Mouse (Mus musculus): ENCODE measurements at regions not wholly inside any gene's neighbourhood (a gene's known extent, or its start where the extent isn't known, plus 50 kb on each side); places are given as distances from the start of the nearest gene placed in this dataset.

DNA sequence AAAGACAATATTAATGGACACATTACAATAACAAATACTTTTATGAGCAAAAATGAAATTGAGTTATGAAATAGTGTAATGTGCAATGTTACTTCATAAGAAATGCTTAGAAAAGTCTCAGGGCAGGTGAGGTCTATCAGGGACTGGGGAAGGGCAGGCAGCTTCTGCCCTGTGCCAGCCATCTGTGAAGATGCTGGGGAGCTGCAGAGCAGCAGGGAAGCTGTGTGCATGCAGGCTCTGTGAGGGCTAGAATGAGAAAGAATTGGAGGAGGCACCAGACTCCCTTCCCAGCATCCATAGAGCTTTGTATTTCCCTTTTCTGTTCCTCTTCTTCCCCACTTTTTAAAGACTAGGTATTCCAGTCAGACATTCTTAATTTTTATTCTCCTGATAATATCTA is 281.8 kb downstream of the Mef2c start:
- Histone ChIP-seq H3K27ac (no peak overlapping the region), H3K4me3 (no peak overlapping the region)
- intact Hi-C loops (cut with DNase I): no loop called here
- DNase-seq: no peak
- TF ChIP-seq CTCF (IDR thresholded peaks at IDR 0.05): no peak

DNA sequence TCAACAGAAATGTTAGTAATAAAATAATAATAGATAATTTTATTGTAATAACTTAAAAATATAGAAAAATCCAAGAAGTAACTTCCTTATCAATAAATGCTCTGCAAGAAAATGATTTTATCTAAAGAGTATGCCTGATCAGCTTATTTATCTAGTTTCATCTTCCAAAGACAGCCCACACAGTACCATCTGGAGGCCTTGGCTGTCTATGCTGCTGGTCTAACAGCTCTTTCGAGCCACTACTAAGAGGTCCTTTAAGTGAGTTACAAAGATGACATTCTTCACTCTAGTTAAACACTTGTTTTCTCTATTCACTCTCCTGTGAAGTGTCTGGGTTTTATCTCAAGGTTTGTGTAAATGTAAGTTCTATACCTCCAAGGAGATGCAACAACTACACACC is 305.7 kb downstream of the Mef2c start:
- H3K27ac ChIP-seq: no peak overlapping the region
- H3K4me3 ChIP-seq: no peak overlapping the region
- no peak for TF ChIP-seq CTCF (IDR thresholded peaks at IDR 0.05)
- intact Hi-C loops (cut with DNase I): no loop called here
- no peak for DNase-seq

DNA sequence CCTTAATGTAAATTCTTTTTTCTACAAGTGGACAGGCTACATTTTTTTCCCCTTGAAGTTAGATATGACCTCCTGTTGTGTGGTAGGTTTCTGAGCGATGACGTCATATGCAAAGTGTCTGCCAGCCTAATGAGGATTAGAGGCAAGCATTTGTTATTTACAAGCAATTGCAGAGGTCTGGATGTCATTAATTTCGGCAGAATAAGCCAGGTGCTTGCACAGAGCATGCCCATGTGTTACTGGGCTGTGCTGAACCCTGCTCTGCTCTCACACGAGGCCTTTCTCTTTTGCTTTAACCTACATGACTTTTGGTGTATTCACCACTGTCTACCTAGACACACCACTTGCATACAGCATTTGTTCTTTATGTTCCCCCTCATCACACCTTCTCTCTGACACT is 316.5 kb downstream of the Mef2c start:
- TF ChIP-seq CTCF (IDR thresholded peaks at IDR 0.05): no peak
- Histone ChIP-seq H3K27ac (no peak overlapping the region), H3K4me3 (no peak overlapping the region)
- intact Hi-C loops (cut with DNase I): no loop called here
- no peak for DNase-seq

DNA sequence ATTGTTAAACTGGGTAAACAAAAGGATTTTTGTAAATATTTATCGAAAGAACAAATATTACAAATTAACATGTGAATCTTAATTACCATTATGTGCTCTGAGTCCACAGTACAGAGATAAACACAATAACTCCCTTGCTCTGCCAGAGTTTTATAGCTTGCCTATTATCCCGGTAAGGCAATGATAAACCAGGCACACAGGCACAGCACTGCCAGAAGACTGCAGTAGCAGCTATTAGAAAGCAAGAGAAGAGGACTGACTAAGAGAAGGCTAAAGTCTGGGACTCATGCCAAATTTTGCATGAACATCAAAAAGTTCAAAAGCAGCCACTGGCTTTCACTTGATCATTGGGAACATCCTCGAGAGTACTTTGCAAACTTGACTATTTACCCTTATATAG is 316.9 kb downstream of the Mef2c start:
- TF ChIP-seq CTCF (IDR thresholded peaks at IDR 0.05): no peak
- no peak overlapping the region for H3K4me3 ChIP-seq
- DNase-seq: no peak
- intact Hi-C loops (cut with DNase I): no loop called here
- no peak overlapping the region for H3K27ac ChIP-seq

DNA sequence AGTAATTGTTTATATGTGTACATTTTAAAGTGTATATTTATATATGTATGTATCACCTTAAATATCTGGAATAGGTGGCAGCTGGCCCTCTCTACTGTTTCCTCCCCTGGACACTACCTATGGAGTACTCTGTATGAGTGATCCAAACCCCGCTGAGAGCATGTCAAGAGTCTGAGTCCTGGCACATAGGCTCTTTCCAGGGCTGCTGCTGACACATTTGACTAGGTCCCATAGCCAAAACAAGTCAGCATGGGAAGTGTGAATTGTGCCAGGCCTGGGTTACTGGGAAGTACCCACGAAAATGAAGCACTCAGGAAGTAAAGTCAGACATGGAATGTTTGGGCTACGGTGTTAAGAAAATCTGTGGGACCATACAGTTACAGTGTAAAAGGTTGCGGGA is 321.1 kb downstream of the Mef2c start:
- no peak overlapping the region for H3K4me3 ChIP-seq
- intact Hi-C loops (cut with DNase I): no loop called here
- no peak overlapping the region for H3K27ac ChIP-seq
- DNase-seq: no peak
- no peak for TF ChIP-seq CTCF (IDR thresholded peaks at IDR 0.05)

DNA sequence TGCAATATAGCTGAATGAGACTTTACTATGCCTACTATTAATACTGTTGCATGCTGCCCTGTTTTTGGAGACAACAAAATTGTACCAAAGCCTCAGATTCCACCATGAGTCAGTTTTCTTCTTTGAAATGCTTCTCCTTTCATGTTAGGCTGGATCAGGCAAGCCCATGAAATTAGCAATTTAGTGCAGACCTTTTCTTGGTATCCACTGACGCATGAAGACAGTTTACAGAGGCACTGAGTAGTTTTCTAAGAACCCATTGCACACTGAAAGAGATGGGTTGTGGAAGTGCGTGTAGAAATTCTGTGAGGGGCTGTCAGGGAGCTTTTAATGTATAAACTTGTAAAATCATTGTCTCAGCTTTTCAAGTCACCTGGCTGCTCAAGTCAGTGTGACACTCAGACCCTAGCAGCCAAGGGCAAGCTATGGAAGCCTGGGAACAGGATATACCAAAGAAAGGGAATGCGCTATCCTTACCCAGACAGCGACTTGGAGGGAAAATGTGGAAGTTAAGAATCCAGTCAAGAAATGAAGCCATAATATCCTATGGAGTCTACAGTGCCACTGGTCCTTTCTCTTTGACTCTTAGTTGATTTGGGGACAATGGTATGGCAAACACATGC is 323.1 kb downstream of the Mef2c start:
- Histone ChIP-seq H3K4me3 (no peak overlapping the region), H3K27ac (no peak overlapping the region)
- intact Hi-C loops (cut with DNase I): no loop called here
- TF ChIP-seq CTCF (IDR thresholded peaks at IDR 0.05): no peak
- DNase-seq: no peak

DNA sequence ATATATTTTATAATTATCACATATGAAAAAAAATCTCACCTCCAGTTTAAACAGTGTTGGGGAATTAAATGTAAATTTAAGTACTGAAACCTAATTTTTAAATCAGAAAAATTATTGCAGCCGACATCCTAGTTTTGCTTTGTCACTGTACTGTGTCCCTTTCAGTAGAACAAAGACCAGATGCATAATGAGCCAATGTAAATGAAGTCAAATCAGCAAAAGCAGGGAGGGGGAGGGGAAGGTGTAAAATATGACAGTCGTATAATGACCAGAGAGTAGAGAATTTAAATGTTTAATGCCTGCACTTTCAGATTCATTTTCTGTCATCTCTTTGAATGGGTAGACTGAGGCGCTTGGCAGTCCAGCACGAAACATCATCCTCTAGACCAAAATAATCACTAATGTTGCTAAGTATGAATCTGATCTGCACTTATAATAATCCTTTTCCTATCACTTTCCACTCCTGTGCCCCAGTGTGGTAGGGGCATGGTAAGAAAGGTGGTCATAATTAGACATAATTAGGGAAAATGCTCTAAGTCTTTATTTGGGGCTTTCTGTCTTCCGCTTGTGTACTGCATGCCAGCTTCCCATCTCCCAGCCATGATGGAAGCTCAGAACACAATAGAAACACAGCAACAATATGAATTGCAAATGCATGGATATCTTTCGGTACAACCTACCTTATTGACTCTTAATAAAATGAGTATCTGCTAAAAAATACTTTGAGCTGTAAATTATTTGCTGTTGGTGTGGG is 356.0 kb upstream of the Tmem161b start:
- no peak overlapping the region for H3K27ac ChIP-seq
- no peak overlapping the region for H3K4me3 ChIP-seq
- no peak for DNase-seq
- intact Hi-C loops (cut with DNase I): no loop called here
- TF ChIP-seq CTCF (IDR thresholded peaks at IDR 0.05): no peak

DNA sequence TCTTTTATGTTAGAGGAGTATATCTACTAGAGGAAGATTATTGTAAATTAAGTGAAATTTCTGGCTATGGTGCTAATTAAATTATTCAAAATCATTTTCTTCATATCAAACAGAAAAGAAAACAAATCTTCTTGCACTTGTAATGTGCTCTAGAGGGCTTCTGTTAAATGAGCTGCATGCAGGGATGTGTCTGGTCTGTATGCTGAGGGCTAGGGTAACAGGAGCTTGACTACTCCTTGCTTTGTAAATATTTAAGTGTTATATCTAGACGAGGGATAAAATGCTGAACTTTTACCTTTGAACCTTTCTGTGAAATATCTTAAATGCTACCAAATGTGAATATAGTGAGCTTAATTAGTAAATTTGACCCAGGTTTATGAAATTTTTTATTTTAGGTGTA is 354.9 kb upstream of the Tmem161b start:
- no peak overlapping the region for H3K27ac ChIP-seq
- H3K4me3 ChIP-seq: no peak overlapping the region
- intact Hi-C loops (cut with DNase I): no loop called here
- TF ChIP-seq CTCF (IDR thresholded peaks at IDR 0.05): no peak
- no peak for DNase-seq

DNA sequence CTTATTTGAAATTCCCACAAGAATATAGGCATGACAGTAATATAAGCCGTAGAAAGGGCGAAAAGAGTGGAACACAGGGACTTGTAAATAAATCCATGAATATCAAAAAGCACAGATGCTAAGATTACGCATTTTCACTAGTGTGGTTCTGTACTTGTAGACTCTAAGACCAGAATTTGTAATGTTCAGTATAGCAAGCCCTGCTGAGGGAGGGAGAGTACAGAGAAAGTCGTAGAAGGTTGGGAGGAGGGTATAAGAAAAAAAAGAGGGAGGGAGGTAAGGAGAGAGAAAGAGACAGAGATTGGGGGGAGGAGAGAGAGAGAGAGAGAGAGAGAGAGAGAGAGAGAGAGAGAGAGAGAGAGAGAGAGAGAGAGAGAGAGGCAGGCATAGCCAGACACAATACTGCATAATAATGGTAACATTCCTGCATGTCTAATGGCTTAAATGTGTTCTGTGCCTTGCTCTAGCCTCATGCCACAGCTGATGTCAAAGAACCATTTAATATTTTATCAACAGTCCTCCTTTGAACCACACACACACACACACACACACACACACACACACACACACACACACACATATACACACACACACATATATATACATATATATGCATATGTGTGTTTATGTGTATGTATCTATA is 354.1 kb upstream of the Tmem161b start:
- Histone ChIP-seq H3K4me3 (no peak overlapping the region), H3K27ac (no peak overlapping the region)
- TF ChIP-seq CTCF (IDR thresholded peaks at IDR 0.05): no peak
- no peak for DNase-seq
- intact Hi-C loops (cut with DNase I): no loop called here

DNA sequence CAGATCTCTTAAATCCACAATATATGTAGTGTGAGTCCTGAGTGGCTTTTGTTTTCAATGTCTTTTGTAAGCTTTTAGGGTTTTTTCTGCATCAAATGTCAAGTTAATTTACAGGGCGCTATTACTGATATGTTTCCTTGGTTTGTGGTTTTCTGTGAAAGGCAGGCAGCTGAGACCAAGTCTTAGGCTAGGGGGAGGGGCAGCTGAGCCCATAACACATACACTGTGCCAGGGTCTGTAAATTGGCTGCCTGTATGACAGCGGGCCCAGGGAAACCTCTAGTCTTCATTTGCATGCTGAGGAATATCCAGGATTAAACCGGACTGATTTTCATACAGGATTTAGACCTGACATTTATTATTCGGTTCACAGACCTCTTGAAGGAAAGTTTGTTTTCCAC is 353.2 kb upstream of the Tmem161b start:
- Histone ChIP-seq H3K27ac (no peak overlapping the region), H3K4me3 (no peak overlapping the region)
- intact Hi-C loops (cut with DNase I): no loop called here
- DNase-seq: no peak
- no peak for TF ChIP-seq CTCF (IDR thresholded peaks at IDR 0.05)

DNA sequence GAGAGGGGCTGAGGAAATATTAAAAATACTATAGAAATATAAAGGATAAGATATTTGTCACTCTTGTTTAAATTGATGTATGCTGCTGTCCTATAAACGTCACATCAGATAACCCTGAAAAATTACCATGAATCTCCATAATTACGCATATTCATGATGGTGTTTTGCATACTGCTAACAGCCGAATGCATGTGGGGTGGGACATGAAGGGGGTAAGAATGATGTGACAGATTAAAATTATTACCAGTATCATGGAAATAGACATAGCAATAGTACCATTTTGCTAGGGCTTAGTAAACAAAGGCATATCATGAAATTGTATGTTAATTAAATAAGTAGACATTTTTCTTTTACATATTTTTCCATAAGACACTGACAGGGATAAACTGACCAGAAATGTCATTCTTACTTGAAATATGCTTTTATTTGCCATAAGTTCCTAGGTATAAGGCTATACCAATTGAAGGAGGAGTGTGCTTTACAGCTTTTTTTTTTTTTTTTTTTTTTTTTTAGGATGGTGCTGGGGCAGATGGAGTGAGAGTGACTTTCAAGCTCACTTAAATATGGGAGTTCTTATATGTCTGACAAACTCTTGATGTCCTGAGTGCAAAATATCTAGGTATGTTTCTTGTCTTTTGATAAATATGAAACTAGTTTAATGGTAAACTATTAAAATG is 349.8 kb upstream of the Tmem161b start:
- no peak overlapping the region for H3K4me3 ChIP-seq
- intact Hi-C loops (cut with DNase I): no loop called here
- H3K27ac ChIP-seq: no peak overlapping the region
- no peak for DNase-seq
- no peak for TF ChIP-seq CTCF (IDR thresholded peaks at IDR 0.05)

DNA sequence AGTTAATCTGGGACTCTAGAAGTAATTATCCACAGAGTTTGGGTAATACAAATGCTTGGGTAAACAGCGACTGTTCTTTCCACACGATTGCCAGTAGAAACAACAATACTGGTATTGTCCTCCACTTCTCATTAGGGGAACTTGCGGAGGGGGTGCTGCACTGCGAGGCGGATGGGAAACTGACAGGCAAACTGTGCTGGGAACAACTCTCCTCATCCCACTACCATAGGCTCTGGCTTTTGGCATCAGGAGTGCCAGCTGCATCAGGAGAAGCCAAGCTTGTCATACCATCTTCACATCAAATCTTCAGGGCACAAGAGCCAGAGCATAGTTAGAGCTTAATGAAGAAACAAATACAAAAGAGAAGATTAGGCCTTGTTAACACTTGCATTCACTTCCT is 349.2 kb upstream of the Tmem161b start:
- Histone ChIP-seq H3K27ac (no peak overlapping the region), H3K4me3 (no peak overlapping the region)
- TF ChIP-seq CTCF (IDR thresholded peaks at IDR 0.05): no peak
- no peak for DNase-seq
- intact Hi-C loops (cut with DNase I): no loop called here

DNA sequence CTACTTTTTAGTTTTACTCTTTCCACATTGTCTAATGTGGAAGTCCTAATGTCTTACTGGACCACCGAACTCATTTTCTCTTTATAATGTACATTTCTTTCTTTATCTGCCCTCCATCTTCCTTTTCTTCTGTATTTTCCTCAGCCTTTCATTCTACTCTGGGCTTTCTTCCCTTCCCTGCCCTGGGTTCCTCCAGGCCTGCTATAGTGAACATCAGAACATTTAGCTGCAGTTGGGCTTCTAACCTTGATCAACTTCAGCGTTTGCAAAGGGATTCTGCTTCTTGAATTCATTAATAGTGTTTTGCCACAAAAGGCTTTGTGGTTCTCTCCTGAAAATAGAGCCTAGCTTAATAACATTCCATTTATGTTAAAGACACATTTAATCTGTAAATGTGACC is 342.5 kb upstream of the Tmem161b start:
- TF ChIP-seq CTCF (IDR thresholded peaks at IDR 0.05): no peak
- no peak overlapping the region for H3K27ac ChIP-seq
- no peak overlapping the region for H3K4me3 ChIP-seq
- DNase-seq: no peak
- intact Hi-C loops (cut with DNase I): no loop called here
